Mouse (Mus musculus): ENCODE data around the gene Derl3. TPM values are rescaled to one million over a fixed set of nuclear protein-coding genes. Genes with fewer than 3 reads are reported as not detected.

Derl3 gene
- polyA plus RNA-seq, 1 experiment from 2014 or later = 6.8 TPM

DNA sequence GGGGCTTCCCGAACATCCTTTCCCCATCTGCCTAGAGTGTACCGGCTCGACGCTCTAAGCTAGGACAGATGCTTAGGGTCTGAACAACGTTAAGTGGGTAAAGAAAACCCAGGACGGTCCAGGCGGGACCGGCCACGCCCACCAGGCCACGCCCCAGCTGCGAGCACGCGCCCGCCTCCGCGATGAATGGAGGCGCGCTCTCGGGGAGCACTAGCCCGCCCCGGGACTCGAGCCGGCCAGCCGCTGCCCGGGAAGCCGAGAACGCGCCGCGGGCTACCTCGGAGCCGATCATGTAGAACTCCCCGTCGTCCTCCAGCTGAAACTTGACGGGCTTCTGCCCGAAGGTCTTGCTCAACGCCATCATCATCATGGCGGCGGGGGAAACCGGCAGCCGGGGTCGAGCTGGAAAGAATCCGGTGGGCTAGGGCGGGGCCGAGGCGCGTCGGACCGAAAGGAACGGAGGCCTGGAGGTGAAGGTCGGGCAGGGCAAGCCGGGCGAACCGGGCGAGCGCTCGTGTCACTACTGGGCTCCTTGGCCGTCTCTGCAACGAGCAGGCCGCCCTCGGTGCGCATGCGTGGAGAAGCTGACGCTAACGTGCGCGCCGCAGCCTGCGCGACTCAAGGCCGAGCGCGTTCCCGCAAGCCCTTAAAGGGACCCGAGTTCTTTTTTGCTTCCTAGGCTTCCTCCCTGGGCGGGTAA, 28.0 kb downstream of the Derl3 start, which contains the start of gene Smarcb1:
Gene Smarcb1, minus strand, starts transcription at position 592 of the 700 bp plus-strand sequence.
- peak within 1 kb of the TSS; percentile 91 for H3K27ac ChIP-seq (ENCODE audit: low read length)
- H3K4me2 ChIP-seq (ENCODE audit: low read depth, low read length) = peak within 1 kb of the TSS; percentile 88
- peaks cover 22% of the 10 kb centered on the region for H3K4me1 ChIP-seq (ENCODE audit: control insufficient read depth, insufficient read depth, low read length)
- no peaks in the 10 kb centered on the region for H3K9me3 ChIP-seq (ENCODE audit: control insufficient read depth, low read length)
- H3K27me3 ChIP-seq (replicated peaks; ENCODE audit: control insufficient read depth, insufficient read depth, low read length) = no peaks in the 10 kb centered on the region
- peak within 1 kb of the TSS; percentile 88 for H3K4me3 ChIP-seq (ENCODE audit: low read length)
- WGBS = under 1% methylated on average over 76 of the region's 76 CpGs
- ATAC-seq = peak; percentile 93
- H3K9ac ChIP-seq (ENCODE audit: low read depth, low read length) = peak within 1 kb of the TSS; percentile 94
- no peaks in the 10 kb centered on the region for H3K36me3 ChIP-seq (ENCODE audit: control insufficient read depth, insufficient read depth, low read length)

GRCm38 (mm10) chr10:75921726-75922560, 28.7 kb downstream of the Derl3 start:
- Histone ChIP-seq H3K4me2 (ENCODE audit: low read depth, low read length) (peak overlapping the region; percentile 88), H3K9me3 (ENCODE audit: control insufficient read depth, low read length) (no peaks in the 10 kb centered on the region), H3K9ac (ENCODE audit: low read depth, low read length) (peak overlapping the region; percentile 94), H3K4me3 (ENCODE audit: low read length) (peak overlapping the region; percentile 88), H3K27me3 (replicated peaks; ENCODE audit: control insufficient read depth, insufficient read depth, low read length) (no peaks in the 10 kb centered on the region), H3K4me1 (ENCODE audit: control insufficient read depth, insufficient read depth, low read length) (peaks cover 22% of the 10 kb centered on the region), H3K27ac (ENCODE audit: low read length) (peak overlapping the region; percentile 91), H3K36me3 (ENCODE audit: control insufficient read depth, insufficient read depth, low read length) (no peaks in the 10 kb centered on the region)
- ATAC-seq = peak; percentile 31
- 4% methylated on average over 22 of the region's 22 CpGs for WGBS

- 71% methylated on average over 2 of the region's 2 CpGs for WGBS
- no peaks in the 10 kb centered on the region for H3K27me3 ChIP-seq (replicated peaks; ENCODE audit: control insufficient read depth, insufficient read depth, low read length)
- H3K36me3 ChIP-seq (ENCODE audit: control insufficient read depth, insufficient read depth, low read length) = no peaks in the 10 kb centered on the region
- no peak for ATAC-seq
- H3K4me2 ChIP-seq (ENCODE audit: low read depth, low read length) = no peak overlapping the region
- no peaks in the 10 kb centered on the region for H3K9me3 ChIP-seq (ENCODE audit: control insufficient read depth, low read length)
- H3K4me3 ChIP-seq (ENCODE audit: low read length) = no peak overlapping the region
- no peak overlapping the region for H3K27ac ChIP-seq (ENCODE audit: low read length)
- no peak overlapping the region for H3K9ac ChIP-seq (ENCODE audit: low read depth, low read length)
- H3K4me1 ChIP-seq (ENCODE audit: control insufficient read depth, insufficient read depth, low read length) = peaks cover 15% of the 10 kb centered on the region
These were observed 31.1 kb downstream of the Derl3 start for GRCm38 (mm10) chr10:75924324-75924723.

DNA sequence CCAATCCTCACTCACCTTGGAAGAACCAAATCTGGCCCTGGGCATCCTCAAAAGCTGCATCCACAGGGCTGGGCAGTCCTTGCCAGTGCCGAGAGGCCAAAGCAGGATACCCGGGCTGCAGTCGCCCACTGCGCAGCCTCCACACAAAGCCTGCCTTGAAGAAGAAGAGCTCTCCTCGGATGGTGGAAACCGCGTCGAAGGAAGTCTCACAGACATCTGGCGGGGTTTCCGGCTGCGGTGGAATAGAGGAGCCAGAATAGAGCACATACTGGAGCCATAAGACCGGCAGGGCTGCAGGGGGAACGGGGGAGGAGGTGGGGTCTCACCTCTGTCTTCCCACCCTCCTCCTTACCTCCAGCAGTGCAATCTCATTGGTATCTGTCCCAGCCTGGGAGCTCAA, 33.2 kb downstream of the Derl3 start:
- WGBS = 73% methylated on average over 13 of the region's 13 CpGs
- H3K4me3 ChIP-seq (ENCODE audit: low read length) = no peak overlapping the region
- H3K4me2 ChIP-seq (ENCODE audit: low read depth, low read length) = no peak overlapping the region
- no peak for ATAC-seq
- no peaks in the 10 kb centered on the region for H3K36me3 ChIP-seq (ENCODE audit: control insufficient read depth, insufficient read depth, low read length)
- no peaks in the 10 kb centered on the region for H3K9me3 ChIP-seq (ENCODE audit: control insufficient read depth, low read length)
- peaks cover 22% of the 10 kb centered on the region for H3K4me1 ChIP-seq (ENCODE audit: control insufficient read depth, insufficient read depth, low read length)
- H3K27me3 ChIP-seq (replicated peaks; ENCODE audit: control insufficient read depth, insufficient read depth, low read length) = no peaks in the 10 kb centered on the region
- H3K27ac ChIP-seq (ENCODE audit: low read length) = no peak overlapping the region
- no peak overlapping the region for H3K9ac ChIP-seq (ENCODE audit: low read depth, low read length)

DNA sequence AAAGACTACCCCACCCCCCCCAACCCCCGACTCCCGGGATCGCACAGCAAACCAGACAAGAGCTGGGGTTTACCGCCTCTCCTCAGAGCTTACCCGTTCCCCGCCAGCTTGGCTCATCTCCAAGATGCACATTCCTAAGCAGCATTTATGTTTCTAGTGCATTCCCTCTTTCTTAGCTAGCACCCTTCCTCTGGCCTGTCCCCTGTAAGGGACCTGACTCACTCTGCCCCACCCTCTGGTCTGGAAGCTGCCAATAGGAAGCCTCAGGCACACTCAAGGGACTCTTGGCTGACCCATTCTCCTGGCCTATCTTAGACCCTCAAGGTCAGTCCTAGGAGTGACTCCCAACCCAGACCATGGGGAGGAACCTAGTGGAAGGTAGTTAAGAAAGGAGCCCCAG, 37.1 kb downstream of the Derl3 start:
- Histone ChIP-seq H3K9me3 (ENCODE audit: control insufficient read depth, low read length) (no peaks in the 10 kb centered on the region), H3K27me3 (replicated peaks; ENCODE audit: control insufficient read depth, insufficient read depth, low read length) (no peaks in the 10 kb centered on the region; the same call in 1 of the 2 replicates), H3K4me1 (ENCODE audit: control insufficient read depth, insufficient read depth, low read length) (peaks cover 31% of the 10 kb centered on the region), H3K4me2 (ENCODE audit: low read depth, low read length) (peak overlapping the region; percentile 13; the same call in 1 of the 2 replicates), H3K36me3 (ENCODE audit: control insufficient read depth, insufficient read depth, low read length) (no peaks in the 10 kb centered on the region), H3K4me3 (ENCODE audit: low read length) (no peak overlapping the region), H3K9ac (ENCODE audit: low read depth, low read length) (no peak overlapping the region), H3K27ac (ENCODE audit: low read length) (no peak overlapping the region)
- no peak for ATAC-seq
- 18% methylated on average over 6 of the region's 6 CpGs for WGBS

DNA sequence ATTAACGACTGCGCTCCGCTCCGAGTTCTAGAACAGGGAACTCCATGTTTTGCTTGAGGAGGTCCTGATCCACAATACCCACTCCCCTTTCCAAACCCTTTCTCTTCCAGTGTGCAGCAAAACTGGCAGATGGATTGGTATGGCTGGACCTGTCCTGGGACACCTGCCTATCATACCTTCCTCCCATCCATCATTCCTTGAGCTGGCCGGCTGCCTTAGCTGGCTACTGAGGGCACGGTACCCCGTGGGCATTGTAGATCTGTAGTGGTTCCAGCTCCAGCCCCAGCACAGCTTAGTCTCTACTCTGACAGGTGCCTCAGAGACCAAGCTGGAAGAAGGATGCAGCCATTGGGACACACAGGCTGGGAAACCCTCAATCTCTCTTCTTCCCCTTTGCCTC, 38.1 kb downstream of the Derl3 start:
- H3K27me3 ChIP-seq (replicated peaks; ENCODE audit: control insufficient read depth, insufficient read depth, low read length) = peaks cover 3% of the 10 kb centered on the region; the same call in 1 of the 2 replicates
- 19% methylated on average over 7 of the region's 7 CpGs for WGBS
- no peaks in the 10 kb centered on the region for H3K36me3 ChIP-seq (ENCODE audit: control insufficient read depth, insufficient read depth, low read length)
- H3K27ac ChIP-seq (ENCODE audit: low read length) = no peak overlapping the region
- H3K4me3 ChIP-seq (ENCODE audit: low read length) = peak overlapping the region; percentile 67
- no peak for ATAC-seq
- H3K4me2 ChIP-seq (ENCODE audit: low read depth, low read length) = peak overlapping the region; percentile 98; the same call in 1 of the 2 replicates
- peaks cover 32% of the 10 kb centered on the region for H3K4me1 ChIP-seq (ENCODE audit: control insufficient read depth, insufficient read depth, low read length)
- H3K9ac ChIP-seq (ENCODE audit: low read depth, low read length) = no peak overlapping the region
- no peaks in the 10 kb centered on the region for H3K9me3 ChIP-seq (ENCODE audit: control insufficient read depth, low read length)

- ATAC-seq = peak; percentile 61
- WGBS = 2% methylated on average over 26 of the region's 44 CpGs
- H3K9ac ChIP-seq (ENCODE audit: low read depth, low read length) = peak overlapping the region; percentile 87
- peaks cover 3% of the 10 kb centered on the region; the same call in 1 of the 2 replicates for H3K27me3 ChIP-seq (replicated peaks; ENCODE audit: control insufficient read depth, insufficient read depth, low read length)
- H3K4me2 ChIP-seq (ENCODE audit: low read depth, low read length) = peak overlapping the region; percentile 98
- no peak overlapping the region; the same call in 1 of the 2 replicates for H3K27ac ChIP-seq (ENCODE audit: low read length)
- H3K4me1 ChIP-seq (ENCODE audit: control insufficient read depth, insufficient read depth, low read length) = peaks cover 36% of the 10 kb centered on the region
- no peaks in the 10 kb centered on the region for H3K9me3 ChIP-seq (ENCODE audit: control insufficient read depth, low read length)
- H3K4me3 ChIP-seq (ENCODE audit: low read length) = peak overlapping the region; percentile 67
- H3K36me3 ChIP-seq (ENCODE audit: control insufficient read depth, insufficient read depth, low read length) = no peaks in the 10 kb centered on the region
These were observed 39.0 kb downstream of the Derl3 start for GRCm38 (mm10) chr10:75932081-75932678.

DNA sequence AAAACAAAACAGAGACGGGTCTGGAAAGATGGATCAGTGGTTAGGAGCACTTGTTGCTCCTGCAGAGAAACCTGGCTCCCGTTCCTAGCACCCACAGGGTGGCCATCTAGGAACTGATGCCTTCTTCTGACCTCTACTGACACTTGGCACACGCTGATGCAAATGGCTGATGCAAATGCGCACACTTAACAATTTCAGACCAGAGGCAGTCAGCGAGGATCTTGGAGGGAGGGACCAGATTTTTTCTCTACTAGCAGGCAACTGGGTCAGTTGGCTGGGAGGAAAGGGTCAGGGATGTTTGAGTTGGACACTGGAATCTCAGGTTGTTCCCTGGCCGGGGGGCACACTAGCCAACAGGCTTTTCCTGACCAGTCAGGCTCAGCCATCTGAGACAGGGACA, 39.7 kb downstream of the Derl3 start, which contains the start of gene Chchd10:
Gene Chchd10, plus strand, starts transcription at position 240 of the 400 bp plus-strand sequence.
- no peak within 1 kb of the TSS; the same call in 1 of the 2 replicates for H3K27ac ChIP-seq (ENCODE audit: low read length)
- 39% methylated on average over 6 of the region's 6 CpGs for WGBS
- no peak for ATAC-seq

DNA sequence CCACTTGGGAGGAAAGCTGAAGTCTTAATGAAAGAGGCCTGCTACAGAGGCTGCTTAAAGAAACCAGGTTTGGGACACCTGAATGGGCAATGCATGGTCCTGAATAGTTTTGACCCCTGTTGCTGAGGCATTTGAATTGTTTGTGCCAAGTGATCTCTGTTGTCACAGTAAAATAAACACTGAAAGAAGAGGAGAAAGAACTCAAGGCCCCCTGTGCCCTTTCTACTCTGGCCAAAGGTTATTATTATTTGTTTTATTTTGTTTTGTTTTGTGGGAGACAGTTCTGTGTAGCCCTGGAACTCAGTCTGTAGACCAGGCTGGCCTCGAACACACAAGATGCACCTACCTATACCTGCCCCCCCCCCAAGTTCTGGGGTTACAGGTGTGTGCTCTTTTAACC, 41.8 kb downstream of the Derl3 start:
- no peaks in the 10 kb centered on the region for H3K9me3 ChIP-seq (ENCODE audit: control insufficient read depth, low read length)
- H3K36me3 ChIP-seq (ENCODE audit: control insufficient read depth, insufficient read depth, low read length) = no peaks in the 10 kb centered on the region
- no peak overlapping the region; the same call in 1 of the 2 replicates for H3K4me3 ChIP-seq (ENCODE audit: low read length)
- H3K27ac ChIP-seq (ENCODE audit: low read length) = no peak overlapping the region
- peaks cover 35% of the 10 kb centered on the region for H3K4me1 ChIP-seq (ENCODE audit: control insufficient read depth, insufficient read depth, low read length)
- 64% methylated on average over 1 of the region's 1 CpGs for WGBS
- no peak overlapping the region for H3K9ac ChIP-seq (ENCODE audit: low read depth, low read length)
- no peak for ATAC-seq
- H3K4me2 ChIP-seq (ENCODE audit: low read depth, low read length) = peak overlapping the region; percentile 72
- peaks cover 3% of the 10 kb centered on the region; the same call in 1 of the 2 replicates for H3K27me3 ChIP-seq (replicated peaks; ENCODE audit: control insufficient read depth, insufficient read depth, low read length)

More for the DNA sequence above, 39.7 kb downstream of the Derl3 start, which contains the start of gene Chchd10:
- H3K4me3 ChIP-seq (ENCODE audit: low read length) = peak within 1 kb of the TSS; percentile 67
- H3K27me3 ChIP-seq (replicated peaks; ENCODE audit: control insufficient read depth, insufficient read depth, low read length) = peaks cover 3% of the 10 kb centered on the region; the same call in 1 of the 2 replicates
- H3K4me1 ChIP-seq (ENCODE audit: control insufficient read depth, insufficient read depth, low read length) = peaks cover 36% of the 10 kb centered on the region
- H3K36me3 ChIP-seq (ENCODE audit: control insufficient read depth, insufficient read depth, low read length) = no peaks in the 10 kb centered on the region
- H3K9ac ChIP-seq (ENCODE audit: low read depth, low read length) = peak within 1 kb of the TSS; percentile 87
- H3K4me2 ChIP-seq (ENCODE audit: low read depth, low read length) = peak within 1 kb of the TSS; percentile 98
- no peaks in the 10 kb centered on the region for H3K9me3 ChIP-seq (ENCODE audit: control insufficient read depth, low read length)
